Mouse (Mus musculus): ENCODE data around the gene Irf6.

Gene Irf6

DNA sequence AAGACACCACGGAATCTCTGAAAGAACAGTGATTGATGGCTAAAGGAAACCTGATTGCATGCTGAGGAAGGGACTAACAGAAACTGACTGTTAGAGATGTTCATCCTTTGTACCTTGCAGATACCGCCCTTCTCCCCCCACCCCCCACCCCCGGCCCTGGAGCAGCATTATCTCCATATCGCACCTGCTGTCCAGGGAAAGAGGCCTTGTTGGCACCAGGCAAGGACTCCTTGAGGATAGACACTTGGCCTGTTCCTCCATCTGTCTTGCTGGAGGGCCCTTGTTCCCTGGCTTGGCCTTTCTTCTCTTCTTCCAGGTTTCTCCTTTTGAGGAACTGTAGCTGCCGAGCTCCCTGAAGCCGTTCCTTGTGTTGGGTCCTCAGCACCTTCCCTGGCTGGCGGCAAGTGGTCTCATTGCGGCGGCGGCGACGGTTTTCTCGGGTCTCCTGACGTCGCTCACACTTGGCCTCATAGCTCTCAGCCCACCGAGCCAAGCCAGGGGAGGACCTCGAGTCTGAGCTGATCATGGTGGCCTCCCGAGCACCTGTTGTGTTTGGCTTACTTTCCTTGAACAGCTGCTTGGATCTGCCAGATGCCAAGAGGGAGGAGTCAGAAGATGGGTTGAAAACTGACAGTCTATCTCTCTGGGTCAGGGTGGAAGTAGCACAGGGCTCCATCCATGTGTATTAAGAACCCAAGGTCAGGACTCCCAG is 44.7 kb downstream of the Irf6 start:
- in situ Hi-C loops (cut with MboI, MseI) = loop anchor here (10.0 kb wide), 1 partner anchor 423 kb away; the partner anchor contains the start of gene Hhat

GRCm38 (mm10) chr1:193198312-193198711 is 45.4 kb downstream of the Irf6 start:
- in situ Hi-C loops (cut with MboI, MseI) = loop anchor here (10.0 kb wide), 1 partner anchor 424 kb away; the partner anchor contains the start of gene Hhat

- in situ Hi-C loops (cut with MboI, MseI) = no loop called here
Measured at GRCm38 (mm10) chr1:193200640-193201382, 47.9 kb downstream of the Irf6 start.

GRCm38 (mm10) chr1:193201383-193201778 is 48.5 kb downstream of the Irf6 start, which contains the start of gene Traf3ip3:
Gene Traf3ip3, minus strand, starts transcription at chr1:193201703.
- in situ Hi-C loops (cut with MboI, MseI) = no loop called here

- in situ Hi-C loops (cut with MboI, MseI) = no loop called here
Measured at GRCm38 (mm10) chr1:193203821-193204220, 50.9 kb downstream of the Irf6 start.

GRCm38 (mm10) chr1:193205431-193205830 is 52.5 kb downstream of the Irf6 start:
- in situ Hi-C loops (cut with MboI, MseI) = no loop called here

DNA sequence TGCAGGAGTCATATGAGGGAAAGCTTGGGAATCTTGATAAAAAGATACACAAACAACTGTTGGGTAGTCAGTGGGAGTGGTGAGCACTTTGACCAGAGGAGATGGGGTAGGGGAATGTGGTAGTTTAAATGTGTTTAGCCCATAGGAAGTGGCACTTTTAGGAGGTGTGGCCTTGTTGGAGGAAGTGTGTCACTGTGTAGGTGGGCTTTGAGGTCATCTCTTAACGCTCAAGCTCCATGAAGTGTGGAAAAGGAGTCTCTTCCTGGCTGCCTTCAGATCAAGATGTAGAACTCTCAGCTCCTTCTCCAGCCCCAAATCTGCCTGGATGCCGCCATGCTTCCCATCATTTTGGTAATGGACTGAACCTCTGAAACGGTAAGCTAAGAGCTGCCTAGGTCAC is 54.6 kb downstream of the Irf6 start, which contains the start of gene Lamb3:
Lamb3 (plus strand) TSS at position 197 of the 400 bp plus-strand sequence.
- in situ Hi-C loops (cut with MboI, MseI) = no loop called here

GRCm38 (mm10) chr1:193208178-193208577 is 55.3 kb downstream of the Irf6 start:
- in situ Hi-C loops (cut with MboI, MseI) = no loop called here

GRCm38 (mm10) chr1:193211371-193211770 is 58.5 kb downstream of the Irf6 start:
- in situ Hi-C loops (cut with MboI, MseI) = no loop called here

- in situ Hi-C loops (cut with MboI, MseI) = no loop called here
Measured at GRCm38 (mm10) chr1:193214053-193214452, 61.1 kb downstream of the Irf6 start.

DNA sequence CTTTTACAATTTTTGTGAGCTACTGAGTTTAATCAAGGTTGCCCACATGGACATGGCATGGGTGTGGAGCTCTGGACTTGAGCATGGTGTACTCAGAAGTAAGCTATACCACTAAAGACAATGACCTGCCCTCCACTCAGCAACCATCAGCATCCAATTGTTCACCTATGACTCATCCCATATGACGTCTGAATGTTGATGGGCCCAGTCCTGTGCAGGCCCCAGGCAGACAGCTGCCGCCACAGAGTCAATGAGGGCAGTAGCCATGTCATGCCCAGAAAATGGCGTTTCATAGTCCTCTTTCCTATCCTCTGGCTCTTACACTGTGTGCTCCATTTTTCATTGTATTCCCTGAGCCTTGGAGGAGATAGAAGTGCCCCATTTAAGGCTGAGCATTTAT is 63.1 kb downstream of the Irf6 start:
- in situ Hi-C loops (cut with MboI, MseI) = no loop called here

GRCm38 (mm10) chr1:193220408-193220807 is 67.5 kb downstream of the Irf6 start:
- in situ Hi-C loops (cut with MboI, MseI) = no loop called here

Data from T-helper 2 cell (primary cell).